Mouse (Mus musculus) embryonic facial prominence, embryonic 13.5 days (tissue): ENCODE measurements around the gene Usp33. TPM values are rescaled to one million over a fixed set of nuclear protein-coding genes. Genes with fewer than 3 reads are reported as not detected.

Experiments
- ATAC-seq: fragments of 200-750 bp; cut with Nextera tagmentation; 2 replicates; pipeline ENCODE4 v1.8.0; 2017; ENCODE audit warnings: low read depth; ENCODE audit not compliant: insufficient number of reproducible peaks, insufficient read depth, low FRiP score, low TSS enrichment
- H3K27ac ChIP-seq: fragments of 300-500 bp; sonication (generic); 2 replicates; pipeline ENCODE4 v1.5.1; 2015; ENCODE audit warnings: moderate library complexity, mild to moderate bottlenecking, inconsistent platforms
- H3K27me3 ChIP-seq: fragments of 300-500 bp; sonication (generic); 2 replicates; pipeline ENCODE4 v1.6.1; 2015; ENCODE audit warnings: mild to moderate bottlenecking, inconsistent platforms
- H3K36me3 ChIP-seq: fragments of 300-500 bp; sonication (generic); 2 replicates; pipeline ENCODE4 v1.6.1; 2015; ENCODE audit warnings: mild to moderate bottlenecking, inconsistent platforms
- H3K4me1 ChIP-seq: fragments of 300-500 bp; sonication (generic); 2 replicates; pipeline ENCODE4 v1.6.1; 2015; ENCODE audit warnings: inconsistent platforms
- H3K4me2 ChIP-seq: fragments of 300-500 bp; sonication (generic); 2 replicates; pipeline ENCODE4 v1.6.1; 2015; ENCODE audit warnings: moderate library complexity, mild to moderate bottlenecking, inconsistent platforms
- H3K4me3 ChIP-seq: fragments of 300-500 bp; sonication (generic); 2 replicates; pipeline ENCODE4 v1.5.1; 2015; ENCODE audit warnings: mild to moderate bottlenecking, inconsistent platforms
- H3K9ac ChIP-seq: fragments of 300-500 bp; sonication (generic); 2 replicates; pipeline ENCODE4 v1.6.1; 2015; ENCODE audit warnings: mild to moderate bottlenecking, inconsistent platforms
- H3K9me3 ChIP-seq: fragments of 300-500 bp; sonication (generic); 2 replicates; pipeline ENCODE4 v1.6.1; 2016; ENCODE audit warnings: inconsistent platforms
- WGBS: fragments of 180-500 bp; shearing (Covaris S2); methylation state at CpG from one replicate; pipeline ENCODE4 v1.1.7; 2015; ENCODE audit warnings: mixed read lengths; 5-methylcytosine and 5-hydroxymethylcytosine counted together
- polyA plus RNA-seq: library from polyadenylated mRNA; unstranded; fragments of >200 nt; fragmentation: Nextera tagmentation; extraction: Ambion mirVana; gene quantifications from 2 replicates; pipeline ENCODE4 v1.2.1, GENCODE M21; 2015

Usp33 gene
- polyA plus RNA-seq, 1 experiment from 2014 or later = 39.8 TPM

DNA sequence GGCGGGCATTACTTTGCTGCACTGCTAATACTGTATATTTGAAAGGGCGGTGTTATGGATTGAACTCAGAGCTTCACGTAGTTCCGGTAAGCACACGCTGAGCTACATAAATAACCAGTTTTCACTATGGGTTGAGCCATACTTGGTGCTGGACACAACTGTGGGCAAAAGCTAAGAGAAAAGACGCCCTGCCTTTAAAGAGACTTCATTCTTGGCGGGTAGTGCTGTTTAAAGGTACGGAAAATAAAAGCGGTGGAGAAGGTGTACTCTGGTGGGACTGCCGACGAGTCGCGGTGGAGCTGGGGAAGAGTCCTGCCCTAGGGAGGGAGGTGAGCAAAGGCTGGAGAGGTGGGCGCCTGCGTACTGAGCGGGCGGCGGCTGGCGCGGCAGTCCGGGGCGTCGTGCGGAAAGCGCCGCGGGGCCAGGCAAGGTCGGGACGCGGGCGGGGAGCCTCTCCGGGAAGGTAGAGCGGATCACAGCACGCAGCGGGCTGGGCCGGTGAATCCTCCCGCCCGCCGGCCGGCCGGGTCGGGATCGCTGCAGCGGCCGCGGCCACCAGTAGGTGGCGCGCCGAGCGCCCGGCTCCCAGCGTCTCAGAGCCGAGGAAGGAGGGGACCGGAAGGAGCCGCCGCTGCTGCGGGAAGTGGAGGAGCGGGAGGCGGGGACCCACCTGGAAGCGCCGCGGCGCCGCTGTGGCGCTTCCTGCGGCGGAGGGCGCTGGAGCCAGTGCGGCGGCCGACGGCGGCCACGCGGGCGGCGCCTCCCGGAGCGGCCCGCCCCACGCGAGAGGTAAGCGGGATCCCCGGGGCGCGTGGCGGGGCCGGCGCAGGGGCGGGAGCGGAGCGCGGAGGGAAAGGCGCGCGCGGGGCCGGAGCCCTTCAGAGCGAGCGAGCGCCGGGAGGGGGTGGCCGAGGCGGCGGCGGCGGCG, 49.3 kb downstream of the Usp33 start, which contains the start of gene Zzz3:
Gene Zzz3, plus strand, starts transcription at position 124 of the 928 bp plus-strand sequence.
- peak within 1 kb of the TSS; percentile 80 for H3K4me2 ChIP-seq
- H3K4me3 ChIP-seq = peak within 1 kb of the TSS; percentile 90
- H3K4me1 ChIP-seq = peaks cover 35% of the 10 kb centered on the region
- peaks cover 6% of the 10 kb centered on the region; the same call in 1 of the 2 replicates for H3K36me3 ChIP-seq
- H3K27me3 ChIP-seq = no peaks in the 10 kb centered on the region
- H3K9ac ChIP-seq = peak within 1 kb of the TSS; percentile 92
- no peaks in the 10 kb centered on the region for H3K9me3 ChIP-seq
- under 1% methylated on average over 66 of the region's 108 CpGs for WGBS
- ATAC-seq = peak; percentile 91
- peak within 1 kb of the TSS; percentile 99 for H3K27ac ChIP-seq

DNA sequence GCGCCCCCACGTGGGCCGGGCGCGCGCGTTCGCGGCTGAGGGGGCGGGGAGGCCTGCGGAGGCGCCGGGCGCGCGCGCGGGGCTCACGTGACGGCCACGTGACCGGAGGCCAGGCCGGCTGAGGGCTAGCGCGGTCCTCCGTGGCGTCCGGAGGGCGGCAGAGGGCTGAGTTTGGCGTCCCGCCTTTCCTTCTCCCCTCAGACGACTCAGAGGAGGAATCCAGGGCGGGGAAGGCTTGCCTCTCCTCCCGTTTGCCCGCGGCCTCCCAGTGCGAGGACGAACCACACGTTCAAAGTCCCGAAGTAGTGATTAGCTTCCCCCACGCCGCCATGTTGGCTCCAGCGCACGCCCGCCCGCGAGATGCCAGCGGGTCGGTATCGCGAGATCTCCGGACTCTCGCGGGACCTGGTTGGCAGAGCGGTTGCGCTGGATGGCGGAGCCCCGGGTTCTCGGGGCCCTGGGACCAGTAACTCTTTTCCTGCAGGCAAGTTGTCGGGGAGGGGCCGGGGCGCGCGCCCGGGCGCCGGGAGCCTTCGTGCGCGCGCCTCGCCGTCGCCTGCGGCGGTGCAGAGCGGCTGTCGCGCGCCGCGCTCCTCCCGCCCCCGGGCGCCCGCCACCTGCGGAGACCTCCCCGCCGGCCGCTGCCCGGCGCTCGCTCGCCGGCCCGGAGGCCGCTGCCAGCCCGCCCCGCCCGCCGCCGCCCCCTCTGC, 50.2 kb downstream of the Usp33 start:
- Histone ChIP-seq H3K9ac (peak overlapping the region; percentile 92), H3K27me3 (no peaks in the 10 kb centered on the region), H3K36me3 (peaks cover 2% of the 10 kb centered on the region; the same call in 1 of the 2 replicates), H3K9me3 (no peaks in the 10 kb centered on the region), H3K4me1 (peaks cover 39% of the 10 kb centered on the region), H3K4me2 (peak overlapping the region; percentile 80), H3K4me3 (peak overlapping the region; percentile 90), H3K27ac (peak overlapping the region; percentile 99)
- ATAC-seq = peak; percentile 88
- WGBS = under 1% methylated on average over 69 of the region's 102 CpGs

DNA sequence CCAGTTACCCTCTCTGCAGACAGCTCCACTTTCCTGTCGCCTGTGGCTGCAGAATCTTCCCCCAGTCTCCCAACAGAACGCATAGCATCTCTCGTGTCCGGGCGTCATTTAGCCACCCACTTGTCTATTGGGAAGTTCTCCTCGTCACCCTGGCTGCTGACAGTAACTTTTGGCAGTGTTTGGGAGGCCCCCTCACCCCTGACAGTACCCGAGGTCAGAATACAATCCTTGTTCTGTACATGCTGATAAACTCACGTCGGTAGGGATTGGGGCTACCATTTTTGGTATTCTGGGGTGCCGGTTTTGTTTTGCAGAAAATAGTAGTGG, 50.7 kb downstream of the Usp33 start:
- Histone ChIP-seq H3K4me2 (peak overlapping the region; percentile 80), H3K4me1 (peaks cover 43% of the 10 kb centered on the region), H3K9me3 (no peaks in the 10 kb centered on the region), H3K36me3 (no peaks in the 10 kb centered on the region), H3K4me3 (peak overlapping the region; percentile 90), H3K27ac (peak overlapping the region; percentile 99), H3K9ac (peak overlapping the region; percentile 92), H3K27me3 (no peaks in the 10 kb centered on the region)
- WGBS = under 1% methylated on average over 10 of the region's 10 CpGs
- ATAC-seq = no peak

DNA sequence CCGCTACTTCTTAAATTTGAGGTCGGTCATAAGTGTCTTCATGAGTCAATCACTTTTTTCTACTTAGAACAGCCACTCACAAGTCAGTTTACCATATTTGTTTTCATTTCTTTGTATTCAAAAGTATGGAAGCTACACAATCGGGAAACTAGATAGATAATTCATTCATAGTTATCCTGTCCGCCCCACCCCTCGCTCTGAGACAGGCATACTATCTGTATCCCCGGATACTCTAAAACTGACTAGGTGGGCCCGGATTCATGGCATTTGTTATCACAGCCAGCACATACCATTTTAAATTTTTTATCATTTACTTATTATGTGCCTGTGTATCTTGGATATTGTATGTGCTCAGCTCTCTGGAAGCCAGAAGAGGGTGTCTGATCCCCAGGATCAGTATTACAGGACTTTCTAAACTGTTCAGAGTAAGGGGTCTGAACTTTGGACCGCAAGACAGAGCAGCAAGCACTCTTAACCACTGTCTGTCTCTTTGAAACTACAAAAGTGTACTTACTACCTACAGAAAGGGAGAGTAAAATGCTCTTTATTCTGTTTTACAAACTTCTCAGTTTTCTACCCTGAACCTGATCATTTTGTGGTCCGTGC, 51.2 kb downstream of the Usp33 start:
- Histone ChIP-seq H3K4me3 (peak overlapping the region; percentile 90), H3K9ac (peak overlapping the region; percentile 92), H3K4me1 (peaks cover 48% of the 10 kb centered on the region), H3K9me3 (no peaks in the 10 kb centered on the region), H3K27ac (peak overlapping the region; percentile 99; the same call in 1 of the 2 replicates), H3K4me2 (peak overlapping the region; percentile 80), H3K27me3 (no peaks in the 10 kb centered on the region), H3K36me3 (no peaks in the 10 kb centered on the region)
- 57% methylated on average over 9 of the region's 9 CpGs for WGBS
- ATAC-seq = no peak

DNA sequence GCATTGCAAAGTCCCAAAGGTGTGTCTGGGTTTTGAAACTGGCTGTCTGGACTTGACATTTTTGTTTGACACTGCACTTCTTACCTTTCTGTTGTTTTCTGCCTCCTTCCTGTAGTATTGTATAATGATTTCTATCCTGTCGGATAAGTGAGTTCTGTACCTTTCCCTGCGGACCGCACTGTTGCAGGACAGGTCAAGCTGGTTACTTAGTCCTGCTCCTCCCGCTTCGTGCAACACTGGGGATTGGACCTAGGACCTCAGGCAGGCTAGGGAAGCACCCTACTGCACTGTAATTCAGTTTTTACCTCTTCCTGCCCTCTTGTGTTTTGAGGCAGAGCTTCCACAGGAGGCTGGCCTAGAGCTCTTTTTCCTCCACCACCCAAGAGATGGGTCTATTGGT, 54.2 kb downstream of the Usp33 start:
- WGBS = 76% methylated on average over 5 of the region's 5 CpGs
- Histone ChIP-seq H3K36me3 (no peaks in the 10 kb centered on the region), H3K9ac (no peak overlapping the region), H3K4me1 (peaks cover 45% of the 10 kb centered on the region), H3K27me3 (no peaks in the 10 kb centered on the region), H3K4me3 (no peak overlapping the region), H3K27ac (no peak overlapping the region), H3K4me2 (no peak overlapping the region), H3K9me3 (no peaks in the 10 kb centered on the region)
- no peak for ATAC-seq

DNA sequence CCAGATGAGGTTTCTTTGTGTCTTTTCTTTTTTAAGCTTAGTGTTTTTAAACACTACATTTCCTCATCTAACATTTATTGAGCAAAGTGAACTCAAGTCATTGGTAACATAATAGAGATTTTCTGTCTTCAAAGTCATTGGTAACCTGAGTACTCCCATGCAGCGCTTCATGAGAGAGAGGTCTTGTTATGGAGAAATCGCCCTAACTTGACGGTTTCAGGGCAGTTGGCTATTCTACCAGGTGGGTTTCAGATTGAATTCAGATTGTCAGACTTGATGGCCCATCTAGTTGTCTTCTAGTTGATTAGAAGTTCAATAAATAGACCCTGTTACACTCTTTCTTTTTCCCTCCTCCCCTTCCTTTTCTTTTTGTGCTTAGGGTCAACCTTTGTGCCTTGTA, 54.6 kb downstream of the Usp33 start:
- no peak overlapping the region for H3K4me2 ChIP-seq
- no peaks in the 10 kb centered on the region for H3K9me3 ChIP-seq
- H3K9ac ChIP-seq = no peak overlapping the region
- H3K27me3 ChIP-seq = no peaks in the 10 kb centered on the region
- WGBS = 61% methylated on average over 3 of the region's 3 CpGs
- no peak overlapping the region for H3K4me3 ChIP-seq
- no peak for ATAC-seq
- no peaks in the 10 kb centered on the region for H3K36me3 ChIP-seq
- H3K27ac ChIP-seq = no peak overlapping the region
- H3K4me1 ChIP-seq = peaks cover 45% of the 10 kb centered on the region

DNA sequence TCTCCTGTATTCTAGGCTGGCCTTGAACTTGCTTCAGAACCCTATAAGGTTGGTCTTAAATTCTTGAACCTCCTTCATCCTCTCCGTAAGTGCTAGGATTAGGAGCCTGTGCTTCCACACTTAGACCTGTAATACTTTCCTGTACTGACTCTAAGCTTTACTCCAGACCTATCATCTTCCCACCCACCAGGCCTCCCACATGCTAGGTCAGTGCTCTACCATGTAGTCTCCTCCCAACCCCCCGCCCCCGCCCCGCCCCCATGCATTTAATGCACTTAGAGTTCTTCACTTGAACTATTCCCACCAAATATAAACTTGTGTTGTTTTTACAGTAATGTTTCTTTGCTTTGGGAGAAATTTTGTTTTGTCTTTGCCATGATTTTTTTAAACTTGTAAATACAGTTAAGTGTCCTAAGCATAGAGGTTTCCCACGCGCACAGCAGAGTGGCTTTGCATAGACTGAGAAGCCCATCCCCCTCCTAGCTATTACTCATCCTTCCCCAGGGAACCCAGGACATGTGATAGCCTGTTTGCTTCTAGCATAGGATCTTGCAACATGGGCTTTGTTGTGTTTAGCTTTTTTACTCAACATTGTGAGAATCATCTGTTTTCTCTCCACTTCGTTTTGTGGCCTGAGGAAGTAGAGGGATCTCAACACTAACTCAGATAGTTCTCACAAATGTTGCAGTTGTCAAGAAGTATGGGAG, 55.8 kb downstream of the Usp33 start:
- no peak; the same call in 1 of the 2 replicates for ATAC-seq
- no peak overlapping the region for H3K27ac ChIP-seq
- no peaks in the 10 kb centered on the region for H3K36me3 ChIP-seq
- H3K4me1 ChIP-seq = peaks cover 45% of the 10 kb centered on the region
- H3K27me3 ChIP-seq = no peaks in the 10 kb centered on the region
- WGBS = 69% methylated on average over 7 of the region's 7 CpGs
- no peak overlapping the region for H3K9ac ChIP-seq
- H3K4me3 ChIP-seq = no peak overlapping the region
- H3K9me3 ChIP-seq = no peaks in the 10 kb centered on the region
- H3K4me2 ChIP-seq = no peak overlapping the region

DNA sequence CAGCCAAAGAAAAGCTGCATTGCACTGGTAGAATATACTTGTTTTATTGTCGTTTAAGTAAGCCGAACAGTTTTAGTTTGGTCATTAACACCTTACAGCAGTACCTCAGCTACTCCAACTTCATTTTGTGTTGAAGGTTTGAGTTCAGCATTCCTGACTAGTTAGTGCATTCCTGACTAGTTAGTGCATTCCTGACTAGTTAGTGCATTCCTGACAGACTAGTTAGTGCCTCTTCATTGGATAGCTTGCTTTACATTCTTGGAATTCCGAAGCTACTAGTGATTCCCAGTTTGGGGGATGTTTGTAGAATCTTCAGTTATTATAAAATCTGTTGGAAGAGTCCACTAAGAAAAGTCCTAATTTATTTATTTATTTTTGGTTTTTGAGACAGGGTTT, 56.4 kb downstream of the Usp33 start:
- 85% methylated on average over 3 of the region's 3 CpGs for WGBS
- no peak overlapping the region for H3K9ac ChIP-seq

DNA sequence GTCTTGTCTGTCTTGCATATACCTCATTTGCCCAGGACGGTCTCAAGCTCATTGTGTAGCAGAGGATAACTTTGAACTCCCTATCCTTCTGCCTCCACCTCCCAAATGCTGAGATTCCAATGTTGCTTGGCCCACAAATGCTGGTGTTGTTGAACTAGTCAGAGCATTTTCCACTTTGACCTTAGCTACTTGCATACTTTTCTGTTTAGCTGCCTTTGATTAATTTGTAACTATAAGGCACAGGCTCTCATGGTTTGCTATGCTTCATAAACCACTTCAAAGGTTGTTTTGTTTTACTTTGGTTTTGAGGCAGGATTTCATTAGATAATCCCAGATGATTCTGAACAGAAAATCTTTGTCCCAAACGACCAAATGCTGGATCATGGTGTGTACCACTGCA, 57.5 kb downstream of the Usp33 start:
- Histone ChIP-seq H3K9me3 (no peaks in the 10 kb centered on the region), H3K27me3 (no peaks in the 10 kb centered on the region), H3K4me2 (no peak overlapping the region), H3K27ac (no peak overlapping the region), H3K4me3 (no peak overlapping the region), H3K4me1 (peaks cover 34% of the 10 kb centered on the region), H3K36me3 (no peaks in the 10 kb centered on the region), H3K9ac (no peak overlapping the region)
- 54% methylated on average over 2 of the region's 2 CpGs for WGBS
- no peak for ATAC-seq

More for the DNA sequence above, 56.4 kb downstream of the Usp33 start:
- H3K4me3 ChIP-seq = no peak overlapping the region
- no peak for ATAC-seq
- H3K27me3 ChIP-seq = no peaks in the 10 kb centered on the region
- H3K36me3 ChIP-seq = no peaks in the 10 kb centered on the region
- no peak overlapping the region for H3K4me2 ChIP-seq
- no peaks in the 10 kb centered on the region for H3K9me3 ChIP-seq
- no peak overlapping the region for H3K27ac ChIP-seq
- H3K4me1 ChIP-seq = peaks cover 41% of the 10 kb centered on the region

DNA sequence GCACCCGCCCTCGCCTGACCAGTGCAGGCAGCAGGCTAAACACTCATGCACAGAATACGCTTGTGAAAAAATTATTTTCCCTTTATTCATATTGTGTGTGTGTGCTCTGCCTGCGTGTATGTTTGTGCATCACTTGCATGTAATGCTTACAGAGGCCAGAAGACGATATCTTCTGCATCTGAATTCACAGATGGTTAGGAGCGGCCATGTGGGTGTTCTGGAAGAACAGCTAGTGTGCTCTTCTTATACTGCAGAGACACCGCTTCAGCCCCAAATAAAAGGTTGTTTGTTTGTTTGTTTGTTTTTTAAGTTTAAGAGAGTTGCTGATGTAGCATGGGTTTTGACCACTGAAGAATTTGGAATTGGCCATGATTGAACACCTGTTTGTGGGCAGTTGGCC, 59.1 kb downstream of the Usp33 start:
- H3K9me3 ChIP-seq = no peaks in the 10 kb centered on the region
- peaks cover 25% of the 10 kb centered on the region for H3K4me1 ChIP-seq
- no peak overlapping the region for H3K9ac ChIP-seq
- no peak overlapping the region for H3K4me3 ChIP-seq
- no peak for ATAC-seq
- H3K36me3 ChIP-seq = no peaks in the 10 kb centered on the region
- no peak overlapping the region for H3K4me2 ChIP-seq
- H3K27me3 ChIP-seq = no peaks in the 10 kb centered on the region
- WGBS = 93% methylated on average over 7 of the region's 7 CpGs
- H3K27ac ChIP-seq = no peak overlapping the region

DNA sequence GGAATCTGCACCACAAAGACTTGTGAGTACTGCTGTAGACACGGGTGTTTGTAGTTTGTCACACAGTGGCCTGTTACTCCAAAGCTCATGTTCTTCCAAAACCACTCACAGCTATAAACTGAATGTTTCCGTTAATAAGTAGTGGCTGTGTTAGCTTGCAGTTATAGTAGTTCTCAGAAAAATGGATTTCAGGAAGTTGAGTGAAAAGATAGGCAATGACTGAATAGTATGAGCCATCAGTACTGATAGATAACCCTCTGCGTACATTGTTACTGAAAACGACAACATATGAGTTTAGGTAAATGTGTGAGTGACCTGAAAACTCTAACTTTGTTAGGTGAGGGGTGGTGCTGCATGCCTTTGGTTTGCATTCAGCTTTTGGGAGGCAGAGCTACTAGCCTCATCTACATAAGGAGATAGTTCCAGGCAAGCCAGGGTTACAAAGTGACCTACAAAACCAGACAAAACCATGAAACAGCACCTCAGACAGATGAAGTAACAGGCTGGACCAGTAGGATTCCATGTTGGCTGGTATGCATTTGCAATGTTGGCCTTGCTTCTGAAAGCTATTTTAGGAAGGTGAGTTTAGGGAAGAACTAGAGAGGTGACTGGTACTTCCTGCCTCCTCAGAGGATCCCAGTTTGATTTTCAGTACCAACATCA, 59.8 kb downstream of the Usp33 start:
- no peaks in the 10 kb centered on the region for H3K36me3 ChIP-seq
- no peak for ATAC-seq
- H3K27ac ChIP-seq = no peak overlapping the region
- H3K4me1 ChIP-seq = peaks cover 23% of the 10 kb centered on the region
- no peak overlapping the region for H3K9ac ChIP-seq
- H3K9me3 ChIP-seq = no peaks in the 10 kb centered on the region
- 80% methylated on average over 4 of the region's 4 CpGs for WGBS
- H3K4me3 ChIP-seq = no peak overlapping the region
- no peak overlapping the region for H3K4me2 ChIP-seq
- no peaks in the 10 kb centered on the region for H3K27me3 ChIP-seq
